Mouse (Mus musculus) urinary bladder, postnatal 25 days (tissue): ENCODE results near the gene A130010J15Rik.

Experiments used
- DNase-seq: peaks from one replicate; pipeline ENCODE4 v3.0.0; 2022; ENCODE audit warnings: low spot score

The A130010J15Rik gene

DNA sequence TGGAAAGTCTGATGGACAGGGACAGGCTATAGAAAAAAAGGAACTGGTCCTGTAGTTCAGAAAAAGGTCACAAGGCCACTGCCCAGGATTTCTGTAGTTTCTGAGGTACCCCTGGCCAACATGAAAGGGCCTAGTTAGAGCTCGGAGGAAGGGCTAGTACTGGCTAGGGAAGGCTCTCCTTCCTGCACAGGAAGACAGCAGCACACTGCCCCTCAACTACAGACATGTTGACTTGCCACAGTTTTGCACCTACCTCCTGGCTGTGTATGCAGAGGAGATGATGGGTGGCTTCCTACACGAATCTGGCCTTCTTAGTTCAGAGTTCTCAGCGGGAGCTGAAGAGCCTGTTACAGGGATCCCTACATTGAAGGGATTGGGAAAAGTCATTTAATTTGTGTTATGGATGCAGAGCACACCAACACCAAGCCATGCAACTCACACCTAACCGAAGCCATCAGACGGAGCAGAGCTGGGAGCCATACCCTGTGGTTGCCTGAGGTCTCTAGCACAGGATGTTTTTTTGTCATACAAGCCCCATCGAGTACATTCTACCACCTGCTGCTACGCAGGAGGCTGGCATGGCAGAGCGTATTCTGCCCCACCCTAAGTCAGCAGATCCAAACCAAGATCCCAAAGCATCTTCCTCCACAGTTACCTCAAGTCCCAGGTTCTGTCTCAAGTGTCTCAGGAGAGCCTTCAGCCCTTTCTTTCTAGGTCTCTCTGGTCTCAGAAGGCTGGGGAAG lies 33.0 kb downstream of the A130010J15Rik start:
- no peak for DNase-seq

- no peak for DNase-seq
Observed at GRCm38 (mm10) chr1:193201383-193201778, 33.5 kb downstream of the A130010J15Rik start, which contains the start of gene Traf3ip3. TSS of gene Traf3ip3 (minus strand) at chr1:193201703.

GRCm38 (mm10) chr1:193203821-193204220 lies 36.0 kb downstream of the A130010J15Rik start:
- no peak for DNase-seq

DNA sequence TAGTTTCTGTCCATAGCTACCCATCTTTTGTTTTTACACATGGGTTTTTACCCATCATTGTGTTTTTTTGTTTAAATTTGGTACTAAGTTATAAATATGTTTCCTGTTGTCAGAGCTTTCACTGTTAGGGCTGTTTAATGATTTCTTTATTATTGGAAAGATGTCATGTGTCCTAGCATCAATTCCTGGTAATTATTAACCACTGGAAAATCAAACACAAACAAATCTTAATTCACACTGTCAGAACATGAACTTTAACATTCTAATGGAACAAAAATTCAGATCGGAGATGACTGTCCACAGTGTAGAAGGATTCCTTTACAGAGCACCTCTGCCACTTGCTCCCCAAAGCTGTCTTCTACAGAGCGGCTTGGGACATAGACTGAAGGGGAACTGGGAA lies 37.6 kb downstream of the A130010J15Rik start:
- no peak for DNase-seq

DNA sequence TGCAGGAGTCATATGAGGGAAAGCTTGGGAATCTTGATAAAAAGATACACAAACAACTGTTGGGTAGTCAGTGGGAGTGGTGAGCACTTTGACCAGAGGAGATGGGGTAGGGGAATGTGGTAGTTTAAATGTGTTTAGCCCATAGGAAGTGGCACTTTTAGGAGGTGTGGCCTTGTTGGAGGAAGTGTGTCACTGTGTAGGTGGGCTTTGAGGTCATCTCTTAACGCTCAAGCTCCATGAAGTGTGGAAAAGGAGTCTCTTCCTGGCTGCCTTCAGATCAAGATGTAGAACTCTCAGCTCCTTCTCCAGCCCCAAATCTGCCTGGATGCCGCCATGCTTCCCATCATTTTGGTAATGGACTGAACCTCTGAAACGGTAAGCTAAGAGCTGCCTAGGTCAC lies 39.7 kb downstream of the A130010J15Rik start, which contains the start of gene Lamb3:
Lamb3 (plus strand) TSS at position 197 of the 400 bp plus-strand sequence.
- DNase-seq: no peak

DNA sequence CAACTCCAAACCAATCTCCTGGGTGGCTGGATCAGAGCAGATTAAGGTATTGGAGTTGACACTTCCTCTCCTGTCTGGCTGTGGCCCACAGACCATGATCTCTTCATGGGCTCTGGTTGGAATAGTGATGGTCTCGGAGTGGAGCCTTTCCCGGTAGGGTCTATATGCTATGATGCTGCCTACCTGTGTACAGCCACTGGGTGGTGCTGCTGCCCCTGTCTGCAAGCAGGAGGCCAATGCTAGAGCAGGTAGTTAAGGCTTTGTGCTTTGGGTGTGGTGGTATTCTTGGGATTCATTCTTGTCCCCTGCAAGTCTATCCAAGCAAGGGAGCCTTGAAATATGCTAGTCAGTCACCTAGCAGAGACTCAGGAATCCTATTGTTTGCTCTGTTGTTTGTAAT lies 40.3 kb downstream of the A130010J15Rik start:
- peak; percentile 42 for DNase-seq

DNA sequence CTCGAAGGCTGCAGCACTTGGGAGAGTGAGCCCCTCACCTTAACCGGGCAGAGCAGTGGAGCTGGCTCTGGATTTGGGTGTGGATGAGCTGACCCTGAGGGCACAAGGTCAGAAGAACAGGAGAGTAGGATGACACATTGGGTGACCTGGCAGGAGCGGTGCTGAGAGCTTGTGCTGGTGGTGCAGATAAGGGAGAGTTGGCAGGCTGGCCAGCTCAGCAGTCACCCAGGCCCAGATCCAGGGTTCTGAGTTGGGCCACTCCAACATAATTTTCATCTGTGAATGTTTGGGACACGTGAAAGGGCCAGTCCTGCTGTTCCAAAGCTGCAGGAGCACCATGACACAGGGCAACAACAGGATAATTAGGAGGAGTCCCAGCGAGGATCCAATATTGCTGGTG lies 43.5 kb downstream of the A130010J15Rik start:
- DNase-seq: no peak

DNA sequence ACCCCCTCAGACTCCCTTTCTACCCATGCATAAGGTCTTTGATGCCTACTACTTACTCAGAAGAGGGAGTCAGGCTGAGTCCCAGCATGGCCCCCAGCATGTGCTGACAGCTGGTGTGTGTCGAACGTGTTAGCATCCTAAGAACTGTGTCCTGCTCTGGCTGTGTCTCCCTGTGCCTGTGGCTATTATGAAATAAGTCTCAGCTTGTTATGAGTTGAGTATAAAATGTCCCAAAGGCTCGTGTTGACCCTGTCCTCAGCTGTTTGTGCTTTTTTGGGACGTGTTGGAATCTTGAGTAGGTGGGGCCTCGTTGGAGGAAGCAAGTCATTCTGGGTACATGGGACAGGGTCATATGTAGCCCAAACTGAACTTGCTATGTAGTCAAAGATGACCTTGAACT lies 46.2 kb downstream of the A130010J15Rik start:
- DNase-seq: no peak

- DNase-seq: no peak
Observed at GRCm38 (mm10) chr1:193216000-193216399, 48.2 kb downstream of the A130010J15Rik start.

DNA sequence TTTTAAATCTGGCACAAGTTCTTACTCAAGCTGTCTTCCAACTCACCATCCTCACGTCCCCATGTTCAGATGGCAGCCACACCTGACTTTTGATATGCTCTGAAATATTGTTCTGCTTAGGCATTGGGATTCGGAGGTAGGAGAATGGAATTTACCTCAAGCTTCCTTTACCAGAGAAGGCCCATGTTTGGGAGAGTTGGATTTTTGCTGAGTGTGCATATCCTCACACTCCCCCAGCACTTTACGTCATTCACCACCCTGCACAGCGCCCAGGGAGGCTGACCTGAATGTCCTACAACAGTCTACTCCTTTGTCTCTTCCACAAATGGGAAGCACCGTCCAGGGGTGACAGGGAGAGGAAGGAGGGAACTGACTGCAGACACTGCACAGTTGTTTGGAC lies 52.6 kb downstream of the A130010J15Rik start:
- DNase-seq: no peak

GRCm38 (mm10) chr1:193225531-193225930 lies 57.7 kb downstream of the A130010J15Rik start:
- DNase-seq: no peak

DNA sequence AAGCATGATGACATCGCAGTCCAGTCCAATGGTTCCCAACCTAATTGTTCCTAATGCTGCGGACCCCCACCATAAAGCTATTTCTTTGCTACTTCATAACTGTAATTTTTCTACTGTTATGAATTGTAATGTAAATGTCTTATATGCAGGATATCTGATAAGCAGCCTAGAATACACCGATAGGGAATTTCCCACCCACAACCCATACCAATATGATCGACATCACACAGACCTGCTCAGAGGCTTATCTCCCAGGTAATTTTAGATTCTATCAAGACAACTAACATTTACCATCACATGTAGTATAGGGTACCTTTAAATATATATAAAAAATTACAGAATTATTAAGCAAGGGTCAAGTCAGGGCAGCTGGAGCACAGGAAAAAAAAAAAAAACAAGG lies 58.3 kb downstream of the A130010J15Rik start:
- no peak for DNase-seq

DNA sequence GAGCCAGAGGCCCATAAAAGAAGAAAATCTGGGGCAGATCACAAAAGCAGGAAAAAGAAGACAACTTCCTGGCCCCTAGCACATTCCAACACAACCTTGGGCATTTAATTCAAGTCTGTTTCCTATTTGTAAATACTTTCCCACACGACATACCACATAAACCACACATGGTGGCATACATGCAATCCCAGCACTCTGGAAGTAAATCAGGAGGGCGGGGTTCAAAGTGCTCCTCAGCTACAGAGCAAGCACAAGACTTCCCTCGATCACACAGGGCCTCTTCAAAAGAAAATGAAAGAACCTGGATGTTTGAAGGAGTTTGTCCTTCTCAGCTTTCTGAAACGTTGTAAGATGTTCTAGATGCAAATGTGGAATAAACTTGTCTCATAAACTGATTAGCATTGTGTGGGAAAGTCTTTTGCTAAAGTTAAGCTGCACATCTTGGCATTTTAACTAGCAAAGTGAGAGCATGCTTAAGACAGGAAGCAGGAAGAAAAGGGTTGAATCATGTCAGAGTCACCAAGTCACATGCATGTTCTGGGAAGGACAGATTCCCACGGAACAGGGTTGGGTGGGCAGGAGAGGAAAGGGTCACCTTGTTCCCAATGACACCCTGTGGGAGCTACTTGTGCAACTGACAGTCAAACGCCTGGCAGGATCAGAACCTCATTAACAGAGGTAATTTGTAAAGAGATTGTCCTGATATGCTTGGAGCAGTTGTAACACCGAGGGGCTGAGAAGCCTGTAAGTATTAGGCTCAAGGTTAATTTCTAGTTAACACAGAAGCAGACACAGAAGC lies 59.1 kb downstream of the A130010J15Rik start:
- DNase-seq: no peak
